ENCODE assay signal across 14 mouse cellular contexts in the genomic region with DNA sequence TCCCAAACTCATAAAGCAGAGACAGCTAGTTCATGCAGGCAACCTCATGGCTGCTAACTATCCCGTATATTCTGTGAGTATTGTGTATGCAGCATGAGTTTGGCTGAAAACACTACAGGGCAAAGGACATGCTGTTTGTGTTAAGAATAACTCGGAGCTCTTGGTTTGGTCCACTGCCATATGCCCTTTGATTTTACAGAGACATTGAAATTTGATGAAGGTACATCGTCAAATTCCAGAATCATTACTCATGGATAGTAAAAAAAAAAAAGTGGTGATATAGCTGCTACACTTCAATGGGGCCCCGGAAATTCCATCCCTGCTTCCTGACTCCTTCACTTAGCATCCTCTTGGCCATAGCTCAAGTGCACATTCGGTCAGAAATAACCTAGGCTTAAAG.
DNase-seq lines count a peak whose midpoint lies in the region.
"Had no signal": no experiment of that assay in that cellular context is flagged by ENCODE, and none has a peak within 500 bp of the region (broad histone marks: within the 10 kb centered on the region; RNA-seq: fewer than 3 reads in every experiment).

No protein-coding gene starts in this region.

- WGBS in large intestine, adult 2 months = 18% methylated on average over 5 of the region's 5 CpGs

- peak; percentile 62 to 78 for DNase-seq in kidney, adult 8-10 months
- DNase-seq in kidney, postnatal 4 days = no peak
- peak; percentile 87 for DNase-seq in 3T3-L1 (ENCODE audit: low read depth, low spot score)
- DNase-seq in Muller cell, postnatal 12 days (ENCODE audit: inconsistent ontology term) = peak; percentile 47
- DNase-seq in large intestine, adult 2 months (ENCODE audit: low read depth, low spot score) = peak; percentile 63
- DNase-seq in embryo, embryonic 10.5 days (ENCODE audit: low spot score) = no peak
- no peak for DNase-seq in urinary bladder, postnatal 36 days (ENCODE audit: low spot score in 2 of 2)
- DNase-seq: adrenal gland, postnatal 14 days; cerebellum, adult 8-10 months; cerebellum, postnatal 36 days; left cerebral cortex, postnatal 4 days; lung, postnatal 10 days; right cerebral cortex, postnatal 14 days; thymus, postnatal 36 days had no signal

Comparison
In these comparisons a context has a peak if more than half of its experiments do, and no peak if none do; other contexts are left out.
1. DNase-seq: peak in kidney, adult 8-10 months (2 of 2), 3T3-L1 (single experiment), Muller cell, postnatal 12 days (single experiment) and large intestine, adult 2 months (single experiment); none in kidney, postnatal 4 days (0 of 2), embryo, embryonic 10.5 days (single experiment) and urinary bladder, postnatal 36 days (0 of 2).